Mouse (Mus musculus) intestine, embryonic 15.5 days (tissue): ENCODE results near the gene AL607142.1. TPM values are rescaled to one million over a fixed set of nuclear protein-coding genes. Genes with fewer than 3 reads are reported as not detected.

ENCODE experiments used
- polyA plus RNA-seq: library from polyadenylated mRNA; unstranded; fragments of >200 nt; fragmentation: Nextera tagmentation; extraction: Ambion mirVana; gene quantifications from 2 replicates; pipeline ENCODE4 v1.2.1, GENCODE M21; 2015

The AL607142.1 gene
- polyA plus RNA-seq, 1 experiment from 2014 or later: not detected

Other genes with a start within 250 kb of the AL607142.1 start
- 5.1 and 5.2 TPM in 2 replicates for gene Edn2, start 96.2 kb downstream of the AL607142.1 start, polyA plus RNA-seq
- 0.20 and 0.29 TPM in 2 replicates for gene Foxo6, start 222.4 kb downstream of the AL607142.1 start, polyA plus RNA-seq